16 mouse cellular contexts compared by ENCODE assay signal in genomic region chr11:104270452-104270851, GRCm38 (mm10). TPM values are rescaled to one million over a fixed set of nuclear protein-coding genes. Genes with fewer than 3 reads are reported as not detected.
"Had no signal": no experiment of that assay in that cellular context is flagged by ENCODE, and none has a peak within 500 bp of the region (broad histone marks: within the 10 kb centered on the region; RNA-seq: fewer than 3 reads in every experiment).

No protein-coding gene starts in this region.

- H3K4me2 ChIP-seq: kidney, embryonic 15.5 days; limb, embryonic 12.5 days; limb, embryonic 15.5 days; liver, embryonic 11.5 days; lung, embryonic 14.5 days; midbrain, embryonic 11.5 days had no signal

- H3K36me3 ChIP-seq: kidney, embryonic 15.5 days; limb, embryonic 12.5 days; limb, embryonic 15.5 days had no signal

- ATAC-seq: liver, postnatal 0 days had no signal

- H3K27ac ChIP-seq: kidney, embryonic 15.5 days; limb, embryonic 12.5 days; limb, embryonic 15.5 days; liver, embryonic 14.5 days had no signal

- H3K4me3 ChIP-seq: kidney, embryonic 15.5 days; limb, embryonic 12.5 days; limb, embryonic 15.5 days had no signal

- H3K9ac ChIP-seq: kidney, embryonic 15.5 days; limb, embryonic 12.5 days; limb, embryonic 15.5 days; liver, embryonic 14.5 days; liver, postnatal 0 days; lung, embryonic 14.5 days had no signal

- H3K9me3 ChIP-seq: kidney, embryonic 15.5 days; limb, embryonic 12.5 days; limb, embryonic 15.5 days had no signal

- H3K27me3 ChIP-seq: kidney, embryonic 15.5 days; limb, embryonic 12.5 days; limb, embryonic 15.5 days had no signal

- DNase-seq: kidney, adult 8-10 months; kidney, postnatal 10 days; left cerebral cortex, postnatal 4 days; liver, postnatal 0 days; lung, embryonic 14.5 days; lung, postnatal 14 days; midbrain, embryonic 14.5 days; thymus, adult 18-20 months; thymus, postnatal 36 days had no signal

RNA-seq across cellular contexts. Expression of gene Mapt, which starts 39.3 kb away (rescaled TPM):
- total RNA-seq: megakaryocyte progenitor cell, adult 5-6 weeks had no signal
